Mouse (Mus musculus) midbrain, embryonic 16.5 days (tissue): Measurements from ENCODE around the gene Hivep2. TPM values are rescaled to one million over a fixed set of nuclear protein-coding genes. Genes with fewer than 3 reads are reported as not detected.

ENCODE experiments used
- ATAC-seq: fragments of 200-750 bp; cut with Nextera tagmentation; 2 replicates; pipeline ENCODE4 v1.8.0; 2017; ENCODE audit warnings: moderate TSS enrichment
- H3K27ac ChIP-seq: fragments of 300-500 bp; sonication (generic); 2 replicates; pipeline ENCODE4 v1.5.1; 2014; ENCODE audit warnings: mild to moderate bottlenecking, low read length, mixed read lengths
- H3K27me3 ChIP-seq: fragments of 300-500 bp; sonication (generic); 2 replicates; pipeline ENCODE4 v1.6.1; 2014; ENCODE audit warnings: low read depth, low read length, mixed read lengths; ENCODE audit not compliant: control insufficient read depth, insufficient read depth
- H3K36me3 ChIP-seq: fragments of 300-500 bp; sonication (generic); 2 replicates; pipeline ENCODE4 v1.6.1; 2014; ENCODE audit warnings: mild to moderate bottlenecking, low read length, moderate library complexity, mixed read lengths; ENCODE audit not compliant: control insufficient read depth, insufficient read depth
- H3K4me1 ChIP-seq: fragments of 300-500 bp; sonication (generic); 2 replicates; pipeline ENCODE4 v1.6.1; 2014; ENCODE audit warnings: mild to moderate bottlenecking, low read length, mixed read lengths; ENCODE audit not compliant: control insufficient read depth, insufficient read depth
- H3K4me2 ChIP-seq: fragments of 300-500 bp; sonication (generic); 2 replicates; pipeline ENCODE4 v1.6.1; 2014; ENCODE audit warnings: mild to moderate bottlenecking, low read length, mixed read lengths
- H3K4me3 ChIP-seq: fragments of 300-500 bp; sonication (generic); 2 replicates; pipeline ENCODE4 v1.5.1; 2014; ENCODE audit warnings: low read depth, mild to moderate bottlenecking, low read length, moderate library complexity, mixed read lengths
- H3K9ac ChIP-seq: fragments of 300-500 bp; sonication (generic); 2 replicates; pipeline ENCODE4 v1.6.1; 2014; ENCODE audit warnings: low read depth, low read length, mixed read lengths
- H3K9me3 ChIP-seq: fragments of 300-500 bp; sonication (generic); replicated peaks from 2 replicates; pipeline ENCODE4 v1.6.1; 2014; ENCODE audit warnings: mild to moderate bottlenecking, low read length, mixed read lengths; ENCODE audit not compliant: control insufficient read depth, poor library complexity, severe bottlenecking
- WGBS: fragments of 180-500 bp; shearing (Covaris S2); extraction: QIAGEN DNeasy Blood & Tissue Kit; methylation state at CpG from one replicate; pipeline ENCODE4 v1.1.7; 2014; 5-methylcytosine and 5-hydroxymethylcytosine counted together
- polyA plus RNA-seq: library from polyadenylated mRNA; unstranded; fragments of >200 nt; fragmentation: Nextera tagmentation; extraction: Ambion mirVana; gene quantifications from 2 replicates; pipeline ENCODE4 v1.2.1, GENCODE M21; 2015

The Hivep2 gene
- polyA plus RNA-seq, 1 experiment from 2014 or later = 11.0 TPM

- Histone ChIP-seq H3K27me3 (no peaks in the 10 kb centered on the region), H3K27ac (no peak overlapping the region), H3K4me1 (no peaks in the 10 kb centered on the region), H3K4me3 (no peak overlapping the region), H3K36me3 (no peaks in the 10 kb centered on the region), H3K9me3 (no peaks in the 10 kb centered on the region), H3K4me2 (no peak overlapping the region), H3K9ac (no peak overlapping the region)
- WGBS = 64% methylated on average over 3 of the region's 3 CpGs
- ATAC-seq = no peak
These were observed 22.2 kb upstream of the Hivep2 start for GRCm38 (mm10) chr10:13943706-13944105.

GRCm38 (mm10) chr10:13946498-13946897, 19.4 kb upstream of the Hivep2 start:
- H3K9ac ChIP-seq = no peak overlapping the region
- no peak for ATAC-seq
- no peak overlapping the region for H3K27ac ChIP-seq
- H3K27me3 ChIP-seq = no peaks in the 10 kb centered on the region
- H3K9me3 ChIP-seq = no peaks in the 10 kb centered on the region
- no peaks in the 10 kb centered on the region for H3K36me3 ChIP-seq
- WGBS = 75% methylated on average over 7 of the region's 7 CpGs
- H3K4me3 ChIP-seq = no peak overlapping the region
- no peak overlapping the region for H3K4me2 ChIP-seq
- no peaks in the 10 kb centered on the region for H3K4me1 ChIP-seq

- no peak overlapping the region for H3K4me3 ChIP-seq
- H3K27me3 ChIP-seq = no peaks in the 10 kb centered on the region; the same call in 1 of the 2 replicates
- H3K36me3 ChIP-seq = no peaks in the 10 kb centered on the region
- ATAC-seq = no peak
- WGBS = 69% methylated on average over 2 of the region's 2 CpGs
- H3K4me2 ChIP-seq = no peak overlapping the region
- no peak overlapping the region for H3K9ac ChIP-seq
- no peaks in the 10 kb centered on the region for H3K4me1 ChIP-seq
- no peaks in the 10 kb centered on the region for H3K9me3 ChIP-seq
- no peak overlapping the region for H3K27ac ChIP-seq
These were observed 2.9 kb upstream of the Hivep2 start for GRCm38 (mm10) chr10:13962965-13963364.

GRCm38 (mm10) chr10:13963908-13964500, 1.9 kb upstream of the Hivep2 start:
- H3K4me3 ChIP-seq = peak overlapping the region; percentile 77
- ATAC-seq = no peak
- peaks cover 2% of the 10 kb centered on the region; the same call in 1 of the 2 replicates for H3K4me1 ChIP-seq
- peak overlapping the region; percentile 96 for H3K4me2 ChIP-seq
- H3K9ac ChIP-seq = peak overlapping the region; percentile 95; the same call in 1 of the 2 replicates
- no peaks in the 10 kb centered on the region for H3K9me3 ChIP-seq
- H3K27me3 ChIP-seq = no peaks in the 10 kb centered on the region; the same call in 1 of the 2 replicates
- 7% methylated on average over 8 of the region's 8 CpGs for WGBS
- no peak overlapping the region for H3K27ac ChIP-seq
- H3K36me3 ChIP-seq = no peaks in the 10 kb centered on the region

GRCm38 (mm10) chr10:13964501-13965281, 1.2 kb upstream of the Hivep2 start:
- peak overlapping the region; percentile 96 for H3K4me2 ChIP-seq
- peak; percentile 12 for ATAC-seq
- H3K4me3 ChIP-seq = peak overlapping the region; percentile 77
- H3K27ac ChIP-seq = peak overlapping the region; percentile 99
- no peaks in the 10 kb centered on the region for H3K9me3 ChIP-seq
- under 1% methylated on average over 64 of the region's 65 CpGs for WGBS
- no peaks in the 10 kb centered on the region for H3K36me3 ChIP-seq
- peaks cover 2% of the 10 kb centered on the region; the same call in 1 of the 2 replicates for H3K4me1 ChIP-seq
- H3K27me3 ChIP-seq = no peaks in the 10 kb centered on the region; the same call in 1 of the 2 replicates
- H3K9ac ChIP-seq = peak overlapping the region; percentile 95

GRCm38 (mm10) chr10:13965316-13965973, 430 bp upstream of the Hivep2 start:
- H3K27ac ChIP-seq = peak overlapping the region; percentile 99
- peak overlapping the region; percentile 95 for H3K9ac ChIP-seq
- H3K4me3 ChIP-seq = peak overlapping the region; percentile 77
- H3K27me3 ChIP-seq = no peaks in the 10 kb centered on the region; the same call in 1 of the 2 replicates
- peak; percentile 58 for ATAC-seq
- peaks cover 2% of the 10 kb centered on the region; the same call in 1 of the 2 replicates for H3K4me1 ChIP-seq
- 0% methylated on average over 47 of the region's 54 CpGs for WGBS
- H3K9me3 ChIP-seq = no peaks in the 10 kb centered on the region
- no peaks in the 10 kb centered on the region for H3K36me3 ChIP-seq
- peak overlapping the region; percentile 96 for H3K4me2 ChIP-seq

GRCm38 (mm10) chr10:13966830-13967450, 1.1 kb downstream of the Hivep2 start:
- Histone ChIP-seq H3K4me1 (peaks cover 2% of the 10 kb centered on the region; the same call in 1 of the 2 replicates), H3K4me2 (peak overlapping the region; percentile 96), H3K4me3 (peak overlapping the region; percentile 77), H3K36me3 (no peaks in the 10 kb centered on the region), H3K9me3 (no peaks in the 10 kb centered on the region), H3K27ac (peak overlapping the region; percentile 99), H3K27me3 (no peaks in the 10 kb centered on the region), H3K9ac (peak overlapping the region; percentile 95)
- 1% methylated on average over 37 of the region's 66 CpGs for WGBS
- ATAC-seq = peak; percentile 52

GRCm38 (mm10) chr10:13967451-13968233, 1.8 kb downstream of the Hivep2 start:
- WGBS = under 1% methylated on average over 36 of the region's 36 CpGs
- no peaks in the 10 kb centered on the region for H3K9me3 ChIP-seq
- H3K9ac ChIP-seq = peak overlapping the region; percentile 95

More at GRCm38 (mm10) chr10:13967451-13968233, 1.8 kb downstream of the Hivep2 start:
- Histone ChIP-seq H3K4me3 (peak overlapping the region; percentile 77), H3K36me3 (no peaks in the 10 kb centered on the region), H3K27ac (peak overlapping the region; percentile 99), H3K4me2 (peak overlapping the region; percentile 96), H3K4me1 (peaks cover 2% of the 10 kb centered on the region; the same call in 1 of the 2 replicates), H3K27me3 (no peaks in the 10 kb centered on the region)
- peak; percentile 86 for ATAC-seq
